Mouse (Mus musculus) liver, embryonic 14.5 days (tissue): ENCODE results near the gene H2-Ab1. TPM values are rescaled to one million over a fixed set of nuclear protein-coding genes. Genes with fewer than 3 reads are reported as not detected.

Experiments used
- ATAC-seq: fragments of 200-750 bp; cut with Nextera tagmentation; 2 replicates; pipeline ENCODE4 v1.8.0; 2017; ENCODE audit warnings: moderate number of reproducible peaks, mild to moderate bottlenecking, moderate library complexity; ENCODE audit not compliant: insufficient read depth
- DNase-seq, 3 experiments: peaks; one replicate each; pipeline ENCODE4 v3.0.0-alpha.2; 2012 to 2013; ENCODE audit warnings: low read depth in 3 of 3, low spot score in 3 of 3
- H3K27ac ChIP-seq: fragments of 300-500 bp; sonication (generic); 2 replicates; pipeline ENCODE4 v1.5.1; 2014; ENCODE audit warnings: moderate library complexity, mild to moderate bottlenecking, control low read depth, inconsistent platforms
- H3K27me3 ChIP-seq: fragments of 300-500 bp; sonication (generic); 2 replicates; pipeline ENCODE4 v1.6.1; 2014; ENCODE audit warnings: mild to moderate bottlenecking, low read length, moderate library complexity; ENCODE audit not compliant: control insufficient read depth, insufficient read depth
- H3K36me3 ChIP-seq: fragments of 300-500 bp; sonication (generic); replicated peaks from 2 replicates; pipeline ENCODE4 v1.6.1; 2014; ENCODE audit warnings: low read depth; ENCODE audit not compliant: control insufficient read depth, insufficient read depth
- H3K4me1 ChIP-seq, 2 experiments: fragments of 200-500 bp in 1 of 2; fragments of 300-500 bp in 1 of 2; sonication (generic) in 1 of 2; replicated peaks; 2 replicates each; pipeline ENCODE4 v1.6.1; 2012 to 2014; ENCODE audit warnings: antibody characterized with exemption in 1 of 2, inconsistent platforms in 1 of 2, low read length in 1 of 2; ENCODE audit not compliant: control insufficient read depth in 2 of 2, insufficient read depth in 2 of 2
- H3K4me2 ChIP-seq: fragments of 300-500 bp; sonication (generic); 2 replicates; pipeline ENCODE4 v1.6.1; 2014; ENCODE audit warnings: low read depth, mild to moderate bottlenecking, control low read depth, moderate library complexity
- H3K4me3 ChIP-seq, 2 experiments: fragments of 200-500 bp in 1 of 2; fragments of 300-500 bp in 1 of 2; sonication (generic) in 1 of 2; 2 replicates each; pipeline ENCODE4 v1.5.1; 2012 to 2014; ENCODE audit warnings: low read depth in 2 of 2, low read length in 2 of 2, mild to moderate bottlenecking in 2 of 2, control low read depth in 1 of 2, inconsistent platforms in 1 of 2, moderate library complexity in 1 of 2; ENCODE audit not compliant: insufficient read depth in 1 of 2
- H3K9ac ChIP-seq: fragments of 300-500 bp; sonication (generic); replicated peaks from 2 replicates; pipeline ENCODE4 v1.6.1; 2014; ENCODE audit warnings: mild to moderate bottlenecking, control low read depth, moderate library complexity
- H3K9me3 ChIP-seq: fragments of 300-500 bp; sonication (generic); 2 replicates; pipeline ENCODE4 v1.6.1; 2016; ENCODE audit warnings: low read length, mixed read lengths; ENCODE audit not compliant: control insufficient read depth
- CTCF ChIP-seq: IDR thresholded peaks from 2 replicates; pipeline ENCODE4 v1.5.1; 2016; ENCODE audit warnings: antibody characterized with exemption, low read depth, control low read depth
- EP300 ChIP-seq: IDR thresholded peaks from 2 replicates; pipeline ENCODE4 v1.6.1; 2016; ENCODE audit warnings: antibody characterized with exemption, low read depth
- WGBS: fragments of 180-500 bp; shearing (Covaris S2); extraction: QIAGEN DNeasy Blood & Tissue Kit; methylation state at CpG from one replicate; pipeline ENCODE4 v1.1.7; 2014; ENCODE audit not compliant: insufficient replicate concordance; 5-methylcytosine and 5-hydroxymethylcytosine counted together
- polyA plus RNA-seq, 2 experiments: library from polyadenylated mRNA; depleted of rRNA in 1 of 2; stranded (reverse) in 1 of 2; unstranded in 1 of 2; fragments of >200 nt; fragmentation: Nextera tagmentation in 1 of 2; extraction: Ambion mirVana in 1 of 2; gene quantifications; 2 replicates each; pipeline versions ENCODE4 v1.2.1 to v1.2.3; 2012 to 2014

Gene H2-Ab1
- polyA plus RNA-seq, 2 experiments, result 2.3 to 3.3 TPM

DNA sequence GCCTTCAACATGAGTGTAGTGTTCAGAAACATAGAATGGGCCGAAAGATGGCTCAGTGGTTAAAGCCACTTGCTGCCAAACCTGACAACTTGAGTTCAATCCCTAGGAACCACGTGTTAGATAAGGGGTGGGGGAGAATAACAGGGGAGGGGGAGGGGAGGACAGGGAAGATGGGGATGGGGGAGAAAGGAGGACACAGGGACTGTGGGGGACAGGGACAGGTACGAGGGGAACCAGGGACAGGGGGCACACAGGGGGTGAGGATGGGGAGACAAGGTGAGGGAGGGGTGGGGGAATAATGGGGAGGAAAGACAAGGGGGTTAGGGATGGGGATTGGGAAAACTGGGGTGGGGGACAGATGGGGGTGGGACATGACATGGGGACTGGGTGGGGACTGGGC lies 17.1 kb upstream of the H2-Ab1 start:
- no peaks in the 10 kb centered on the region for H3K36me3 ChIP-seq
- WGBS, result 34% methylated on average over 3 of the region's 3 CpGs
- no peak overlapping the region for H3K4me3 ChIP-seq
- H3K9ac ChIP-seq, result no peak overlapping the region
- no peak for TF ChIP-seq EP300
- TF ChIP-seq CTCF, result no peak
- no peak overlapping the region for H3K27ac ChIP-seq
- ATAC-seq (no peak), DNase-seq (no peak)
- H3K9me3 ChIP-seq, result no peaks in the 10 kb centered on the region
- no peaks in the 10 kb centered on the region for H3K27me3 ChIP-seq
- no peak overlapping the region for H3K4me2 ChIP-seq
- H3K4me1 ChIP-seq, result no peaks in the 10 kb centered on the region

DNA sequence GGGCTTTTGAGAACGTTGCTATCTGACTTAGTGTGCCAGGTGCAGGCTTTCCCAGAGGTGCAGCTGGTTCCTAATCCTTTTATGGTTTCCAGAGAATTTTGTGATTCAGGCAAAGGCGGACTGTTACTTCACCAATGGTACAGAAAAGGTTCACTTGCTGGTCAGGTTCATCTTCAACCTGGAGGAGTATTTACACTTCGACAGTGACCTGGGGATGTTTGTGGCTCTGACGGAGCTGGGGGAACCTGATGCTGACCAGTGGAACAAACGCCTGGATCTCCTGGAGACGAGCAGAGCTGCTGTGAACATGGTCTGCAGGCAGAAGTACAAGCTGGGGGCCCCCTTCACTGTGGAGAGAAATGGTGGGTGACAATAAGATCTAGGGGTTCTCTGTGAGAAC lies 16.6 kb upstream of the H2-Ab1 start:
- Histone ChIP-seq H3K4me3 (no peak overlapping the region), H3K36me3 (no peaks in the 10 kb centered on the region), H3K27ac (no peak overlapping the region), H3K27me3 (no peaks in the 10 kb centered on the region), H3K4me1 (no peaks in the 10 kb centered on the region), H3K9me3 (no peaks in the 10 kb centered on the region), H3K9ac (no peak overlapping the region), H3K4me2 (no peak overlapping the region)
- ATAC-seq, result no peak
- WGBS, result 63% methylated on average over 6 of the region's 6 CpGs
- no peak for DNase-seq
- TF ChIP-seq EP300 (no peak), CTCF (no peak)

DNA sequence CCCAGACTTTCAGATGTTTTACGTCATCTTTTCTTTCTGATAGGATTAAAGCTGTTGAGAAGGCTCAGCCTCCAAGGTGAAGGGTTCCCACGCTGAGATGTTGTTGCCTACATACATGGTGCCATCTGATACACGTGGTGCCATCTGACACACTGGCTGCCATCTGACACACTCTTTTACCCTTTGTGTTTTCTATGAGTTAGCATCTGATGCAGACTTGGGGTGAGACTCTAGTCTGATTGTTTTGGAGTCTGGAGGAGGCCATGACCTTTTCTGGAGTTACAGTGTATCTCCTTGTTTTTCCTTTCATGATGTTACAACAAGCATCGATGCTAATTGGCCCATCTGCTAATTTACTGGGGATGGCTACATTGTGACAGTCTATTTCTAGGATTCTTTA lies 12.8 kb upstream of the H2-Ab1 start:
- no peak overlapping the region for H3K9ac ChIP-seq
- H3K9me3 ChIP-seq, result no peaks in the 10 kb centered on the region
- WGBS, result 57% methylated on average over 4 of the region's 4 CpGs
- DNase-seq (no peak), ATAC-seq (no peak)
- H3K27me3 ChIP-seq, result no peaks in the 10 kb centered on the region
- no peak for TF ChIP-seq CTCF
- TF ChIP-seq EP300, result no peak
- H3K4me3 ChIP-seq, result no peak overlapping the region
- no peaks in the 10 kb centered on the region for H3K4me1 ChIP-seq
- H3K27ac ChIP-seq, result no peak overlapping the region
- no peaks in the 10 kb centered on the region for H3K36me3 ChIP-seq
- no peak overlapping the region for H3K4me2 ChIP-seq

DNA sequence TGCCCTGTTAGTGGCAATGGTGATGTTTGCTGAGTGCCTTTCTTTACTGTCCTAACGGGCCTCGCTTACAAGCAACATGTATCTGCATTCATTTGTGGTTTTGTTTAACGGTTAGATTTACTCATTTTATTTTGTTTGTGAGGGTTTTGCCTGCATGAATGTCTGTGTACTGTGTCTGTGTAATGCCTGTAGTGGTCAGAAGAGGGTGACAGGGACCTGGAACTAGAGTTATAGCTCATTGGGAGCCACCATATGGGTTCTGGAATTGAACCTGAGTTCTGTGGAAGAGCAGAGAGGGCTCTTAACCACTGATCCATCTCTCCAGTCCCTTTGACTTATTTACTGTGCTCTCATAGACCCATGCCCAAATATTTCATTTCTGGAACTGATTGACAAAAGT lies 10.4 kb upstream of the H2-Ab1 start:
- Histone ChIP-seq H3K4me2 (no peak overlapping the region), H3K27me3 (no peaks in the 10 kb centered on the region), H3K9me3 (no peaks in the 10 kb centered on the region), H3K27ac (no peak overlapping the region), H3K36me3 (no peaks in the 10 kb centered on the region), H3K9ac (no peak overlapping the region), H3K4me1 (no peaks in the 10 kb centered on the region), H3K4me3 (no peak overlapping the region)
- DNase-seq (no peak), ATAC-seq (no peak)
- TF ChIP-seq CTCF, result no peak
- no peak for TF ChIP-seq EP300
- 55% methylated on average over 3 of the region's 3 CpGs for WGBS

DNA sequence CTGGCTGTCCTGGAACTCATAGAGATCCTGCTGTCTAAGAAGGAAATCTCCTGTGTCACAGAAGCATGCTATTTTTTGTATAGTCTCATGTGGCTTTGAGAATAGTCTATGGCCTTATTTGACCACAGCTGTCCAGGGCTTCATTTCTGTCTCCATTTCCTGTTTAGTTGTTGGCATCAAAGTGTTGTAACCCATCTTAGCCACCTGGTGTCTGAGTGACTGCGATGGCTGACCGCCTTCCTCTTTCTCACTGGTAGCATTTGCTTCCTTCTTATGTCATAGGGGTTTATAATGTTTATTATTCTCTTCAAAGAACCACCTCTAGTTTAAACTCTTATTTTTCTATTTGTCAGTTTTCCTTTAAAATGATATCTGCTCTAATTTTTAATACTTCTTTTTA lies 8.7 kb upstream of the H2-Ab1 start:
- Histone ChIP-seq H3K9me3 (no peaks in the 10 kb centered on the region), H3K9ac (no peak overlapping the region), H3K4me3 (no peak overlapping the region), H3K4me2 (no peak overlapping the region), H3K4me1 (no peaks in the 10 kb centered on the region), H3K27ac (no peak overlapping the region), H3K27me3 (no peaks in the 10 kb centered on the region), H3K36me3 (no peaks in the 10 kb centered on the region)
- ATAC-seq, result no peak
- TF ChIP-seq EP300 (no peak), CTCF (no peak)
- 10% methylated on average over 2 of the region's 2 CpGs for WGBS
- DNase-seq, result no peak
